Mouse (Mus musculus) CD4-positive, CD25-positive, alpha-beta regulatory T cell, adult 2 months (primary cell): ENCODE measurements around the gene Mettl7b.
A peak's percentile ranks its signal among the peaks of the same experiment; 100 is the strongest.
"Not testable (repeated sequence)": the region's sequence is repeated elsewhere in the genome, so short reads cannot be mapped to it uniquely, and the experiment has no call there.

Source experiments
- DNase-seq: peaks from one replicate; pipeline ENCODE4 v3.0.0-alpha.2; 2012; ENCODE audit warnings: low read depth, low spot score

Mettl7b gene

DNA sequence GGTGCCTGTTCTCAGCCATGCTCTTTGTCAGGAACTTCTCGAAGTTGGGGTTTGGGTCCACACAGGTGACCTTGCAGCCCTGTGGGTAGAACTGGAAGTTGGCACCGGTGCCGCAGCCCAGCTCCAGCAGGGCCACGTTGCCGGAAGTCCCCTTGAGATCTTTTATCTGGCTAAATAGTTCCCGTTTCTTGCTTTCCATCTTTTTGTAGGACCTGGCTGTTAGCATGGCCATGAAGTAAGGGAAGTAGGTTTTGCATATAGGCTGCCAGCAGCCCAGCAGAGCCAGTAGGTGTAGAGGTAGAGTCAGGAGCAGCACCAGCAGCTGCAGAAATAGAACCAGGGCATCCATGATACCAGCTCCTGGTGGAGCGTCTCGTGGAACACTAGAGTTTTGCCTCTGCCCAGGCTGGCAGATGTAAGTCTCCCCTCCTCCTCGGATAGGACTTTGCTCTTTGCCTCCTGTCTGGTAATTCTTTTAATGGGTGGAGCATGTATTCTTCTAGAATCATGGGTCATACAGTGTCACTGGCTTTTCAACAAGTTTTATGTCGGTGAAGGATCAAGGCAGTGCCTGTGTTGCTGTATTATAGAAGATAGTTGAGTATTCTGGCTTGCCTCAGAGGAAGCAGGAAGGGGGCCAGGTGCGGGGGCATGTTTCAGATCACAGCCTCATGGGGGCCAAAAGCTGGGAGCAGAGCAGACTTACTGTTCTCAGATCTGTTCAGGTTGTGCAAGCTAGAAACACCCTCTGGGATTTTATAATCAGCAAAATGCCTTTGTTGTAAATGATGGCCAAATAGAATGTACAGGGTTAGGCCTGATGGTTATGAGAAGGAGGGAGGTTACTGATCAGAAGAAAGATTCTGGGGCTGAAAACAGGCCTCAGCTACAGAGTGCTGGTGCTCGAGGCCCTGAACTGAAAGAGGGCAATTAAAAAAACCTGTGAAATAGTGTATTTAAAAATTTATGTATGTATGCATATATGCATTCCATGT lies at the start of gene Mettl7b:
Gene Mettl7b, minus strand, starts transcription at position 399 of the 995 bp plus-strand sequence.
- DNase-seq, result no peak

DNA sequence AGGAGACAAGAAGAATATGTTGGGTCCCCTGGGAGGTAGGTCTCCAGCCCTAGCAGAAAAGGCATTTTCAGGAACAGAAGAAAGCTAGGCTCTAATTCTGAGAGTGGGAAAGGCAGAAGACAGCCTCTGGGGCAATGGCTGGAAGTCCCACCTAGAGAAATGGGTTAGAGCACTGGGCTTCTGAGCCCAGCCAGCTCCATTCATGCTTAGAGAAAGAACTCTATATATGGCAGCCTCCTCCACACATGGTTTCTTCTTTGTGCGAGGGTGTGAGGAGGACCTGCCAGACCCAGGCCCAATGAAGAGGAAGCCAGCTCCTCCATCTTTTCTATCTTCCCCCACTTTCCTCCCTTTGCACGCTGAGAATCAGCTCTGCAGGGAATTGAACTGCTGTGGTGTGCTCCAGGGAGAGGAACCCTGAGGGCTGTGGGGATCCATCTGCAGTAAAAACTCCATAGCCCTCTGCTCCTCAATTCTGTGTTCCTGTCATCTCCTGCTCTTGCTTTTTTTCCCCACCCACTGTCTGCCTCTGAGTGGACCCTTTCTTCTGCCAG lies 49.6 kb upstream of the Mettl7b start, which contains the start of gene Olfr763:
Gene Olfr763, plus strand, starts transcription at position 504 of the 554 bp plus-strand sequence.
- no peak for DNase-seq

DNA sequence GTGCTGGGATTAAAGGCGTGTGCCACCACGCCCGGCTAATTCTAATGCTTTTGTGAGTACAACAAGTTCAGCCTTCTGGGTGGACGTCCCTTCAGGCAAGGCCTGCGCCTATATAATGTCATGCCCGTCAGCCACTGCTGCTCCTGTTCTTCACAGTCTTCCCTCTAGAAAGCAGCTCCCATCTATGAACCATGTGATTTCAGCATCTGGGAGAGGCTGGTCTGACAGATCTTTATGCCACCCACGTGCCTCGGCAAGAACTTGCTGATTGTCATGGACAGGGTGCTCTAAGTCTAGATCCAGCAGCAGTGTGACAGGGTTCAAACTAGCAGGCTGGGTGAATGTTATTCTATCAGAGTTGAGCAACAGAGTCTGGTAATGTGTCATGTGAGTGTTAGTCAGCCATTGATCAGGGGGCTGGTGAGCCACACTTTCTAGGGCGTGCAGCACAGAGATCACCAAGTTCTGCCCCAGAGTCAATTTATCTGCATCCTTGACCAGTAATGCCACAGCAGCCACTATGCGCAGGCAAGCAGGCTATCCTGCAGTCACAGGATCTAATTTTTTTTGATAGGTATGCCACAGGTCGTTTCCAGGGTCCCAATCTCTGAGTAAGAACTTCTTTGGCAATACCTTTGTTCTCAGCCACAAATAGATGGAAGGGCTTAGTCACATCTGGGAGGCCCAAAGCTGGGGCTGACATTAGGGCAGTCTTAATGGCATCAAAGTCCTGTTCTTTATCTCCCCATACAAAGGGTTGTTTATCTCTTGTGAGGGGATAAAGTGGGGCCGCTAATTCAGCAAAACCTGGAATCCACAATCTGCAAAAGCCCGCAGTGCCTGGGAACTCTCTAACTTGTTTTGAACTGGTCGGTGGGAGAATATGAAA lies 43.5 kb upstream of the Mettl7b start:
- DNase-seq, result no peak

DNA sequence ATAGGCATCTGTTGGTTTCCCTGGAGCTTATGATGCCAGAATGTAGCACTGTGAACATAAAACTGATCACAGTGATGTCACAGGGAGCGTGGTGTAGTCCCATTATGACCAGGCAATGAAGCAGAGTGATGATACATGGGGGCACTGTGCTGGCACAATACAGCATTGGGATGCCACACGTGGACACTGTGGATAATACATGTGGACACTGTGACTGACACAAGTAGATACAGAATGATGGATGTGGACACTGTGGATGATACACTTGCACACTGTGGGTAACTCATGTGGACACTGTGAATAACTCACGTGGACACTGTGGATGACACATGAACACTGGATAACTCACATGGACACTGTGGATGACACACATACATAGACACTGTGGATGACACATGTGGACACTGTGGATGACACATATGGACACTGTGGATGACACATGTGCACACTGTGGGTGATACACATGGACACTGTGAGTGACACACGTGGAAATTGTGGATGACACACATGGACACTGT lies 35.8 kb upstream of the Mettl7b start:
- no peak for DNase-seq

DNA sequence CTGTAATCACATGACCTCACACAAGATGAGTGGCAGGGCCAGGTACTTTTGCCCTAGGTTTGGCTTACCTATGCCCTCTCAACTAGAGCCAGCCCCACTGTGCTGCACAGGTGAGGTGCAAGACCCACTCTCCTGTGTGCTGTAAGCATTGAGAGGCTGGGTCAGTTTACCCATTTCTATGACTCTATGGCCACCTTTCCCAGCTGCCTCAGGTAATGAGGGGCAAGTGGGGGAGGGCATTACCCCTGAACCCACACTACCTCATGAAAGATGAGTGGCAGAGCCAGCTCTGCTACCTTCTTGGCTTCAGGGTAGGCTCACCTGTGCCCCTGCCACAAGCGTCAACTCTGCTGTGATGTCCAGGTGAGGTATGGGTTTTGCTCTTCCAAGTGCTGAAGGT lies 35.0 kb upstream of the Mettl7b start:
- no peak for DNase-seq

DNA sequence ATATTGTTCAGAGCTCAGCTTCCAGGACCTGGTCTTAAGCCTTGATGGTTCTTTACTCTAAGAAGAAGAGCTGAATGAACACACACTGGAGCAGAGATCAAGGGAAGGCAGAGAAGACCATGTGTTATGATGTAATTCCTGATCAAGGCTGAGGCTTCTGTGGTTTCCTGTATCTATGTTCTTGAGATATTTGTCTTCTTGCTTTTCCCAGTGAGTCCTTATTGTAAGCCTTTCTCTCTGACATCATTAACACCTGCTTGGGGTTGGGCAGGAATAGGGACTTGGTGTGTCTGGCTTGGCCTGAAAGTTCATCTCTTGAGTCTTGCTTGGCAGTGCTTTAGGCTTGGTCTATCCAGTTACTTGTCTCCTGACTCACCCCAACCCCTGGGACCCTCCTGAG lies 30.2 kb upstream of the Mettl7b start:
- peak; percentile 40 for DNase-seq

DNA sequence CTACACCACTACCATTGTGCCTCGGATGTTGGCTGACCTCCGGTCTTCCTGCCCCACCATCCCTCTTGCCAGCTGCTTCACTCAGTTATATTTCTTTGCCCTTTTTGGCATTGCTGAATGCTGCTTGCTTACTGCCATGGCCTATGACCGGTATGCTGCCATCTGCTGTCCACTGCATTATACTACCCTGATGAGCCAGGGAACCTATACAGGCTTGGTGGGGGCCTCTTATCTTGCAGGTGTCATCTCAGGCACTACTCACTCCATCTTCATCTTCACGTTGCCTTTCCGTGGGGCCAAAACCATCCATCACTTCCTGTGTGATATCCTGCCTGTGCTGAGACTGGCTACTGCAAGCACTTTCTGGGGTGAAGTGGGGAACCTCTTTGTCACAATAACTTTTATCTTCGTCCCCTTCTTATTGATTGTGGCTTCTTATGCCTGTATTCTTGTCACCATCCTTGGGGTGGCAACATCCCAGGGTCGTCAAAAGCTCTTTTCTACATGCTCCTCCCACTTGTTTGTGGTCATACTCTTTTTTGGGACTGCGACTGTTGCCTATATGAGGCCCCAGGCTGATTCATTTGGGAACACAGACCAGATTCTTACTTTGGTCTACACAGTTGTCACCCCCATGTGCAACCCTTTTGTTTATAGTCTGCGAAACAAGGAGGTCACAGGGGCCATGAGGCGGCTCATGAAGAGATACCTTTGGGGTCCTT lies 29.5 kb upstream of the Mettl7b start:
- DNase-seq, result not testable (repeated sequence)

DNA sequence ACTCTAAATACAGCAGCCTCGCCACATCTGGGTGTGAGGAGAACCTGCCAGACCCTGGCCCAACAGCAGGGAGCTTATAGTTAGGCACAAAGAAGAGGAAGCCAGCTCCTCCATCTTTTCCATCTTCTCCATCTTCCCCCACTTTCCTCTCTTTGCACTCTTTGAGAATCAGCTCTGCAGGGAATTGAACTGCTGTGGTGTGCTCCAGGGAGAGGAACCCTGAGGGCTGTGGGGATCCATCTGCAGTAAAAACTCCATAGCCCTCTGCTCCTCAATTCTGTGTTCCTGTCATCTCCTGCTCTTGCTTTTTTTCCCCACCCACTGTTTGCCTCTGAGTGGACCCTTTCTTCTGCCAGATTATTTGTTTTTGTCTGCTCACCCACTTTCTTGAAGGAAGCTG lies 28.3 kb upstream of the Mettl7b start, which contains the start of gene Olfr9:
Gene Olfr9, plus strand, starts transcription at position 301 of the 400 bp plus-strand sequence.
- not testable (repeated sequence) for DNase-seq

DNA sequence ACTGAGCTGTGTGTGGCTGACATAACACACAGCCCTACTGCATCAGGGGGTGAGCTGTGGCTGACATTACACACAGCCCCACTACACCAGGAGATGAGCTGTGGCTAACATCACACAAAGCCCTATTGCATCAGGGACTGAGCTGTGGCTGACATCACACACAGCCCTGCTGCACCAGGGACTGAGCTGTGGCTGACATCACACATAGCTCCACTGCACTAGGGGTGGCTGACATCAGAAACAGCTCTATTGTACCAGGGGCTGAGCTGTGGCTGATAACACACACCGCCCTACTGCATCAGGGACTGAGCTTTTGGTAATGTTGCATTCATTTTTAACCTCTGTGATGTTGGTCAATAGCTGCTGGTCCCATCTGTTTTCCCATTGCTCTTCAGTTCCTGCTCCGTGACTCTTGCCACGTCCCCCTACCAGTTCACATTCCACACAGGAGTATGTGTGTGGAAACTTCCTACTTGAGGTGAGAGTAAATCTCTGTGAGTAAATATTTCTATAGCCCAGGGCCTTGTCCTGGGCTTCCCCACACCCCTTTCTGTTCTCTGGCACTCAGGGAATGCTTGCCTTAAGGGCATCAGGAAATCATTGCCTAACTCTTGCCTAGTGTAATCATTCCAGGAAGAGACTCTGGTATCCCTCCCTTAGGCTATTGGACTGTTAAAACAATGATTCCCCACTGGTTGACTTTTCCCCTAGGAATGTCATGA lies 20.0 kb upstream of the Mettl7b start:
- DNase-seq, result no peak

DNA sequence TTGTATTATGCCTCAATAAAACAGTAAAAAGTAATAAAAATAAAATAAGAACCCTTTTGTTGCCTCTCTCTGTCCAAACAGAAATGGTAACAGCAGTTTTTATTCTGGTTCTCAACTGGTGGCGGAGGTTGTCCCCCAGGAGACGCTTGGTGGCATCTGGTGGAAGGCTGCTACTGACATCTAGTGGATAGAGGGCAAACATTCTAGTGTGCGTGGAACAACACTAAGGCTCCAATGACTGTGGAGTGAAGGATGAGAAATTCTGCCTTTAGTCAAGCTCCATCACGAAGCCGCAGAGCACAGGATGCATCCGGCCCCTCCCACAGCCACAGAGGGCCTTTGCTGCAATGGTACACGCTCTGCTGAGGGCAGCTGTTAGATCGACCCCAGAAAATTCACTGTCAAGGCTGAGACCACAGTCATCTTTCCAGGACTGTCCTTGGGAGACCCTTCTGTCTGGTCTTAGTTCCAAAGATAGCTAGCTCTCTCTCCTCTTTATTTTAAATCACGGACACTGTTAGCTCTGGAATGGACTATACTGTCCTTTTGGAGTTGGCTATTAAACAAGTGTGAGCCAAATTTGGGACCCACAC lies 16.8 kb upstream of the Mettl7b start:
- DNase-seq, result peak; percentile 60

DNA sequence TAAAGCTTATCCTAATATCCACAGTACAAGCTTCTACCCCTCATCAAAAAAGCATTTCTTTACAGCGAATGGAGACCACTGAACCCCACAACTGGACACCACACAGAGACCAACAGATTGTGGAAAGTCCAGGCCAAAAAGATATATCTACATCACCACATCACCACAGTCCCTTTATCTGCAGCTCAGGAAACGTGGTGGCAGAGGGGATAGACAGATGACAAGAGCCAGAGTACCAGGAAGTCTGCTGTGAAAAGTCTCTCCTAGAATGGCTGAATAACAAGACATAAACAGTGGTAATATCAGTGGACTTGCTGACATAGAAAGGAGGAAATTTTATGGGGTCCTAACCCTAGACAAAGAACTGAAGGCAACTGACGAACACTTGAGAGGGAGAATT lies 15.6 kb upstream of the Mettl7b start:
- DNase-seq, result no peak

DNA sequence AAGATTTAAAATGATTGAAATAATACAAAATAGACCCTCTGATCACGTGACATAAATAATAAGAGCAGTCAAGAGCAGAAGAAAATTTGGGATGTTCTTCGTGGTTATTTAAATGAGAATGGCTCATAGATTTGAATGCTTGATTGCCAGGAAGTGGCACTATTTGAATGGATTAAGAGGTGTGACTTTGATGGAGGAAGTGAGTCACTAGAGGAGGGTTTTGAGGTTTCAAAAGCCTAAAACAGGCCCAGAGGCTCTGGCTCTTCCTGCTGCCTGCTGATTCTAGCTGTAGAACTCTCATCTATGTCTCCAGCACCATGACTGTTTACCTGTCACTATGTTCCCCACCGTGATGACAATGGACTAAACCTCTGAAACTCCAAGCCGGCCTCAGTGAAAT lies 12.1 kb upstream of the Mettl7b start:
- DNase-seq, result no peak

DNA sequence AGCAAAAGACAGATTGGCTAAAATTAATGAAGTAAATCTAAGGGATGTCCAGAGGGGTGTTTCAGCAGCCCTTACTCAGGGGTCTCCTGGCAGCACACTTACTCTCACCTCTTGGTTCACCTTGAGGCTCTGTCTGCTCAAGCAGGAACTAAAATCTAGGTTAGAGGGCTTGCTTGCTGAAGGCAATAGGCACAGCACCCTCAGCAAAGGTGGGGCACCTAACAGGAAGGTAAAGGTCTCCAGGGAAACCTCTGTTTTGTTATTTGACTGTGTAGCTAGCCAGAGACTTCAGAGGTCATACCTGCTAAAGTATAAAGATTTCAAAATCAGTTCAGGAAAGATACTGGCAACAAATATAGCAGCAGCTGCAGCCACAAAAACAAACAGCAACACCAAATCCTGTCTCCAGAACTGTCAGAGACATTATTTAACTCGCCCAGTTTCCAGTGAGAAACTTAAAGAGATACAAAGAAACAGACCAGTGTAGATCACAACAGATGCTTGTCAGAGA lies 10.0 kb upstream of the Mettl7b start:
- no peak for DNase-seq

DNA sequence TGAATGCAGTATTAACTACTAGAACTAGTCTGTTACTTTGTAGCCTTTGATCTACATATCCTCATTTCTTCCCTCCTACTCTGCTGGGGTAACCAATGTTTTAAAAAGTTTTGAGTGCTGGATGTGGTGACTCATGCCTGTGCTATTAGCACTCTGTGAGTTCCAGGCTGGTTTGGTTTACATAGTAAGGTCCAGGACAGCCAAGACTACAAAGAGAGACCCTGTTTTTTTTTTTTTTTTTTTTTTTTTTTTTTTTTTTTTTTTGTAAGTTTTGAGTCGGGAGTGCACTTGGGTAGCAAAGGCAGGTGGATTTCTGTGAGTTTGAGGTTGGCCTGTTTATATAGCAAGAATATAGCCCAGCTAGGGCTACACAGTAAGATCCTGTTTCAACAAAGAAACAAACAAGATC lies 7.6 kb upstream of the Mettl7b start:
- DNase-seq, result no peak

DNA sequence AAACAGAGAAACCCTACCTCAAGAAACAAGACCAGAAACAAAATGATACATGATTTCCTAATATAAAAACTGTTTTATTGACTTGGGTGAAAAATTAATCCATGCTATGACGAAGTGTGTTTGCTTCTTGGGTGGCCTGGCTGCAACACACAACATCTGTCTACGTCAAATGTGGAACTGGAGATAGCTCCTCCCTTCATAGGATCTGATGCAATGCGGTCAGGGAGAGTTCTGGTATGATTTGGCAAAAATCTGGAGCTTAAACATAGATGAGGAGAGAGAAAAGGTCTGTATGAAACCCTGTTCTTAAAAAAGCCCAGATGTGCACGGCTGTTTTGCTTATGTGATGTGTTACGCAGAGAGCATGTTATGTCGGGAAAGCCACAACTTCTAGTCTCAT lies 5.1 kb upstream of the Mettl7b start:
- no peak for DNase-seq

DNA sequence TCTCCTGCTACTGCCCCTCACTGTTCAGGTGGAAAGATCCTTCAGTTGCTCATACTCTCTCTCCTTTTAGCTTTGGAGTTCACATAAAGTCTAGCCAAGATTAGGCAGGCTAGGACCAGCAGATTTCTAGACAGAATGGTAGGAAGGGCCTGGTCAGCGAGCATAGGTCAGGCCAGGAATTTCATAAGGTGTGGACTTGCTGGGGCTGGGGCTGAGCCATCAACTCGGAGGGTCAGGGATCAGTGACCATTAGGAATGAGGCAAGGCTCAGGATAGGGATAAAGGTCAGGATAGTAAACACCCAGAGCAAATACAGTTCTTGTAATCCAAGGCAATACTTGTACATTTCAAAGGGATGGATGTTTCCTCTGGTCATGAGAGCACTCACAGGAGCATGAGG lies 4.2 kb upstream of the Mettl7b start:
- no peak for DNase-seq

DNA sequence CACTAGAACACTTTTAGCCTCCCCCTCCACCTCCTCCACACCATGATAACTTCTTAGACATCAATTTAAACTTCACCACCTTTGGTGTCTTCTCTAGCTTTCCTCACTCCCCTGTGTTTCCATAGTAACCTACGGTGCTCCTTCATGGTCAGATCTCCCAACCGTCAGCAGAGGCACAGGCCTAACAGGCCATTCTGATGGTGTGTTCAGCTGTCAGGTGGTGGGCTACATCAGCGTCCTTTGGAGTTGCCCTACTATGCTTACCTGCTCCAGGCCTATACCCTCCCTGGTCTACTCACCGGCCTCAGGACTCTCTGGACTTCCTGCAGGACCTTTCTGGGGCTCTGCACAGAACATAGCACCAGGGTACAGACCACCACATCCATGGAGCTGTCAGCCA lies 646 bp downstream of the Mettl7b start:
- DNase-seq, result no peak

DNA sequence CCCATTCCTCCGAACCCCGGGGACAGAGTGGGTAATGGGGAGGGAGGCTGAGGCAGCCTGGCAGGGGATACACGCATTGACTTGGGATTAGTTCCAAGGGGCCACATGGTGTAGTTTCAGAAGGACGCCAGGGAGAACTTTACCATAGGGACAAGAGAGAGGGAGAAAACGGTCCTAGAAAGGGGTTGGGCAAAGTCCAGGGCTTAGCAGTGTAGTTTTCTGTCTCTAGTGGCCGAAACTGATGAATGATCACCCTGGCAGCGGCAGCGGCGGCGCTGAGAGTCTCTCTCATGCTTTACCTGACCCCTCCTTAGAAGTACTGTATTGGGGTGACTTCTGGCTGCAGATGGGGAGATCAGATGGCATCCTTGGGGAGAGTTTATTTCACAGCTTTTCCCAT lies 2.4 kb downstream of the Mettl7b start:
- no peak for DNase-seq

DNA sequence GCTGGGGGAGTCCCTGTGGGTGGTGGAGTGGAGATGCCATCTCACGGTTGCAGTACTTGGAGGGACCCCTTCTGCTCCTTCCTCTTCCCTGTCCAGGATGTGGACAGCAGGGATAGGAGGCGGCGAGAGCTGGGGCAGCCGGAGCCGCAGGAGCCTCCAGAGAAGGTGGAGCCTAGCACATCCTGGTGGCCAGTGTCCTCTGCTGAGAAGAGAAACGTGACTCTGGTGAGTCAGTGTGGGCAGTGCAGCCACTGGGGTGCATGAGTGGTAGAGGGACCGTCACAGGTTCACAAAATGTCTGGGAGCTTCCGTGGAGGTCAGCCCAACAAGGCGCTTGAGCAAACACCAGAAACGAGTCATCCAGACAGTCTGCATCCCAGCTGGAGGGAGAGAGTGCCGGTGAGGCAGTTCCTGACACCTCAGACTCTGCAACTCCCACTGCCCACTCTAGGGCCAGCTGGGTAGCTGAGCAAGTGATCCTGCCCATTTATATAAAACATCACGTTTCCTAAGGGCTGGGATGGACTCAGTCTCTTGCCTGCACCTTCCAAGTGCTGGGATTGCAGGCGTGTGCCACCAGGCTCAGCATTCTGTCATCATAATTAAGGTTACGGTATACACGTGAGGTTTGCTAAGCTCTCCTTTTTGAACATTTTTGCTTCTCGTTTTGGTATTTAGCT lies 10.4 kb downstream of the Mettl7b start:
- no peak for DNase-seq
